Mouse (Mus musculus) cerebellum, adult (tissue): ENCODE measurements at regions not wholly inside any gene's neighbourhood (a gene's known extent, or its start where the extent isn't known, plus 50 kb on each side); places are given as distances from the start of the nearest gene placed in this dataset.
A peak's percentile ranks its signal among the peaks of the same experiment; 100 is the strongest.
"Not testable (repeated sequence)": the region's sequence is repeated elsewhere in the genome, so short reads cannot be mapped to it uniquely, and the experiment has no call there.

Source experiments
- ATAC-seq: cut with Nextera tagmentation; 2 replicates; pipeline ENCODE4 v1.9.2; 2017; ENCODE audit warnings: mild to moderate bottlenecking, moderate library complexity, mixed read lengths; ENCODE audit not compliant: insufficient number of reproducible peaks, low FRiP score, low TSS enrichment

DNA sequence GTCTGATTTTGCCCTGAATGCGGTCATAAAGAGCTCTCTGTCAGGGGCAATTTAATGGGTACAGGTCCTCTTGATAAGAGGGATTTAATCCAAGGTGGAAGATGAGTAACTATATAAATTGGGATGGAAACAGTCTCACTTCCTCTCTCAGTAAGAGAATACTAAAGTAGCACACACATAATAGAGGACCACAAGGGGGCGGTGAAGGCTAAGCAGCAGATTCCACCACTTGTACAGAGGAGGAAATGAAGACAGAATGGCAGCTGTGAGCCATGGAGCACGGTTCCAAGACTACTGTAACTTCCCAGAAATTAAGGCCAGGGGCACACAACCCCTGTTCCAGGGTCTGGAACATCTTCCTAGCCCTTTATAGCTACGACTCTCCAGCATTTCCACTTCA is 262.6 kb upstream of the Ywhaq start:
- ATAC-seq: not testable (repeated sequence)

DNA sequence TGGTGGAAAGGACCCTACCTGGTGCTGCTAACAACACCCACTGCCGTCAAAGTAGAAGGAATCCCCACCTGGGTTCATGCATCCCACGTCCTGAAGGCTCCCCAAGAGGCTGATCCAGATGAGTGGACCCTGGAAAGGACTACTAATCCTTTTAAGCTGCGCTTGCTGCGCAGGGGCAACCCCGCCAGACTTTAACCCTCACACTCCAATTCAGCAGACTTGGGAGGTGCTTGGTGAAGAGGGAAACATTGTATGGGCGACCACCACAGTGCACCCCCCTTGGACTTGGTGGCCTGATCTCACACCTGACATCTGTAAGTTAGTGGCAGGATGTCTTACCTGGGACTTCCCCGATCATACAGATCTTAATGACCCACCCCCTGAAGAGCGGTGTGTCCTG is 231.9 kb upstream of the Ywhaq start:
- not testable (repeated sequence) for ATAC-seq

DNA sequence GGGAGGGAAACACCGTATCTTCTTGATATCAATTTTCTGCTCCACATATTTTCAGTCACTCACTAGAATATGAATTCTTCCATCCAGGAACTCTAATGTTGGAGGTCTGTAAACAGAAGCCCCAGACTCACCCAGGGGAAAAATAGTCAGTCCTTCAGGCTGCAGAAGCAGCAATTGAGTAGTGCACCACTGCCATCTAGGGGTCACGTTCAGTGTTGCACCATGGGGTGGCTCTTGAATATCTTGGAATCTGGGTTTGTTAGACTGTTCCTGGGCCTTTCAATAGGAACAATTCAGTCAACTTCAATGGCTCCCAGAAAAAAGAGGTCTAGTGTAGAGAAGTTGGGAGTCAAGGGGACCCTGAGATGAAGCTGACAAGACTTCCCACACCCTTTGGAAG is 196.3 kb upstream of the Ywhaq start:
- not testable (repeated sequence) for ATAC-seq

DNA sequence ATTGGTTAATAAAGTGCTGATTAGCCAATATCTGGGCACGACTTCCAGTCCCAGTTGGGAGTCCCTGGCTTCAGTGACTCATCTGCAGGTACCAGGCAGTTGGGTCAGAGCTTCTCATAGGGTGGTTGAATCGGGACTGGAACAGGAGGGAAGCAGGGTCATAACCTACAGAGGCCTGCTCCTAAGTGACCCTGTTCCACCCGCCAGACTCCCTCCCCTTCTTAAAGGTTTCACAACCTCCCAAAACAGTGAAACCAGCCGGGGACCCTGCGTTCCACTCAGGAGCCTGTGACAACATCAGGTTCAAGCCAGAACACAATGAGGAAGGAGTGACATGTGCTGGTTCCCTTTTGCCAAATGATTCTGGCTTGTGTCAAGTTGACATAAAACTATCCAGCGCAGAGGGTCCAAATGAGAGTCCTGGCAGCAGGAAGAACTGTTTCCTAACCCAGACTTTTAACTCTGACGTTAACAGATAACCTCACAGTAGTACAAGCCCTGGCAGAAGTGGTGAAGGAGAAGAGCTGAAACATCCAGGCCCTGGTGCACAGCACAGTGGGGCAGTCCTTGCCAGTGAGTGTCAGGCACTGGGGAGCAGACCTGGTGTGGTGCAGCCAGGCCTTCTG is 151.1 kb upstream of the Ywhaq start:
- no peak for ATAC-seq

DNA sequence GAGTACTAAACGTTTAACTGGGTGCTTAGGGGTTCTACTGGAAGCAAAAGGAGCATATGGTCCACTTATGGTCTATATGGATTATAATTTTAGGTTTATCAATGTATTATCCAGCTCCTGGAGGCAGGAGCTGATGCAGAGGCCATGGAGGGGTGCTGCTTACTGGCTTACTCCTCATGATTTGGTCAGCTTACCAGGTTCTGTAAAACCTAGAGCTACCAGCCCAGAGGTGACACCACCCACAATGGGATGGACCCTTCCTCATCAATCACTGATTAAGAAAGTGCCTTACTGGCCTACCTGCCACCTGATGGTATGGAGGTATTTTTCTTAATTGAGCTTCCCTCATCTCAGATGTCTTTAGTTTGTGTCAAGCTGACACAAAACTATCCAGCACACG is 126.5 kb upstream of the Ywhaq start:
- not testable (repeated sequence) for ATAC-seq

DNA sequence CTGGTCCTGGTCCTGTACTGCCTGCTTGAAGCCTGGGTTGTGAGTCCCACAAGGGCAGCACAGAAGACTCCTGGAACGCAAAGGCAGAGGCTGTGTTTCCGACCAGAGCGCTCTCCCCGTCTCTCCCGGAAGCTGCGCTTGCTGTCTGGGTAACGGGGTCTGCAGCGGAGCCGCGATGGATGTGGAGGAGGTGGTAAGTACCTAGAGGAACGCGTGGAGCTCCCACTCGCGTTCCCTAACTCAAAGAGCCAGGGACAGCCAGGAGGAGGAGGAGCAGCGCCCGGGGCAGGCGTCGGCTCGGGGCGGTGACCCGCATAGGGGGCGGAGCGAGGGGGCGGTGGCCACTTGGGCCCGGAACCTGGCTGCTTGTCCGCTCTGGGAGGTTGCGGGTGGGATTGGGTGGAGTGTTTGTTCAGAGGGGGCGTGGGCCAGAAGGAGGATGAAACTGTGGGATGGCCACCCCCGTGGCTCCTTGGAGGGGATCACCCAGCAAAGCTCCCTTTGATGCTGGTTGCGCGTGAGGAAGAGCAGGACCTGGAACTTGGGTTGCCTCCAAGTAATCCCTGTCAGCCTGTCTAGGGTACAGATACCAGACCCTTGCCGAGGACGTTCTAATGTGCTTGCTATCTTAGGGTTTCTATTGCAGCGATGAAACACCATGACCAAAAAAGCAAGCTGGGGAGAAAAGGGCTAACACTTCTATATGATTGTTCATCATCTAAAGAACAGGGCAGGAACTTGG is 125.9 kb upstream of the Ywhaq start:
- ATAC-seq: peak; percentile 94

DNA sequence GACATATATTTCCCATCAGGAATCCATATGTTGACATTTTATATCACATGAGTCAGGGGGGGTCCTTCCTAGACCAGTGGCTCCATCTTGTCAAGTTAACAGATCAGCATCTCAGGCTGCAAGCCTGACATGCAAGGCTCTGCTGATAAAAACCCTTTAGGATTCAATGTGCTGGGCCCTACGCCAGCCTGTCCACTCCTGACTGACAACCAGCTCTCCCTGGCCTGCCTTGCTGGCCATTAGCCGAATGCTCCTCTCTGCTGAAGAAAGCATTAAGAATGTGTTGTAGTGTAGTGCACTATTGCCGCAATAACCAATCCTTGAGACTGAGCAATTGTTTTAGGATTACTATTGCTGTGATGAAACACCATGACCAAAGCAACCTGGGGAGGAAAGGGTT is 114.3 kb upstream of the Ywhaq start:
- ATAC-seq: no peak

DNA sequence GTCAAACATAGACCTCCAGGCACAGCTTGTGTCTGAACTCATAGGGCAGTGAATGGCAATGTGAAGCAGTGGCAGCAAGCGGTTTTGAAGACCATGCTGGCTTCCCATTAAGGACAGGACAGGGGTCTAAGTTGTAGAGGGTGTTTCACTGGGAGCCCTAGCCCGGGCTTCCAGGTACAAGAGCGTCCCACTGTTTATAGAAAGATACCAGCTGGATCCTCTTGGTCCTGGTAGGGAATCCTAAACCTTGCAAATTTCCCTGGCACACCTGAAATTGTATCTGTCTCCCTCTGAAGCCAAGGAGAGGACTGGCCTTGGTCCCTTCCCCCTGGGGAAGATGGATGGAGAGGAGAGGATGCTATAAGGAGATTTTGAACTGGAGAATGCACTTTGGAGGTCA is 111.9 kb upstream of the Ywhaq start:
- ATAC-seq: not testable (repeated sequence)

DNA sequence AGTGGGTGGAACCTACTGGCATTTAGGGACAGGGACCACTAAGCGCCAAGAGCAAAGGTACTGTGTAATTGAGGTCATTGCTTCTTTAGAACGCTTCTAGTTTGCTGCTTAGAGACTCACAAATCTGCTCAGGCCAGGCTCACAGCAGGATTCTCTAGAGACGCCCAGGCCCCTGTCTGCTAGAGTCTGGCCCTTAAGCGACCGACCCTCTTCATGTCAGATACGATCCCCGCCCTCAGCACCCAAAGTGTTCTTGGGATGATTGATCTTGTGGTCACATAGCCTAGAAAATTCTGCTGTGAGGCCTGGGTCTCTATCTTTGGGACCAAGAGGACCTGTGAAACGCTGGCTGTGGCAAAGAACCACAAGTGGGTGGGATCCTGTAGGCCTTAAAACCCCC is 109.9 kb upstream of the Ywhaq start:
- not testable (repeated sequence) for ATAC-seq

DNA sequence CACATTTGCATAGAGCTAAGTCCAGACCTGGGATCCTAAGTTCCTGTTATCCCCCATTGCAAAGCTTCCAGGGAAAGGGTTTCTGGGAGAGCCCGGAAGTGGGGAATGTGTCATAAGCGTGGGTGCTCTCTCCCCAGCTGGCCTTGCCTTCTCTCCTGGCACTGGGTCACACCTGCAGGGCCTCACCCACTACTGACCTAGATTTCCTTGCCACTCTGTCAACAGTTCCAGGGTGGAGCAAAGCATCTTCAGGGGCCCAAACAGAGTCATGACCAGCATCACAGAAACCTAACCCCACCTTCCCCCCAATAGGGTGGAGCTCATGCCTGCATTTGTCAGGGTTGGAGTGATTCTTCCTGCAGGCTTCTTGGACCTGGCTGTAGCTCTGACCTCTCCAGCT is 109.5 kb upstream of the Ywhaq start:
- ATAC-seq: not testable (repeated sequence)

DNA sequence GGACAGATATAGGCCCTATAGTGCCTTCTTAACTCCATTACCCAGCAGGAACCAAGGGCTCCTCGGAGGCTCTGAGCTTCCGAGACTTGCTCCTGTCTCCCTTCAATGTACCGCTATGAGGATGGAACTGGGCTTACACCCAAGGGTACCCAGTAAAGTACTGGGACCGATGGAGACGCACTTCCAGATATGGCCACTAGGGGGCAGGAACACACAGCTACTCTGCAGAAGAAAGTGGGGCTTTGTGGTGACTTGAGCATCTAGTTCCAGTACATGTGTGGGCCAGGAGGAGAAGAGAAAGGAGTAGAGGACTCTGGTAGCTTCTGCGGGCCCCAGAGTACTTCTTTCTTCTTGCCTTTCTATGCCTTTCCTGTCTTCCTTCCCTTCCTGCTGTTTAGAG is 108.1 kb upstream of the Ywhaq start:
- peak; percentile 72 for ATAC-seq

DNA sequence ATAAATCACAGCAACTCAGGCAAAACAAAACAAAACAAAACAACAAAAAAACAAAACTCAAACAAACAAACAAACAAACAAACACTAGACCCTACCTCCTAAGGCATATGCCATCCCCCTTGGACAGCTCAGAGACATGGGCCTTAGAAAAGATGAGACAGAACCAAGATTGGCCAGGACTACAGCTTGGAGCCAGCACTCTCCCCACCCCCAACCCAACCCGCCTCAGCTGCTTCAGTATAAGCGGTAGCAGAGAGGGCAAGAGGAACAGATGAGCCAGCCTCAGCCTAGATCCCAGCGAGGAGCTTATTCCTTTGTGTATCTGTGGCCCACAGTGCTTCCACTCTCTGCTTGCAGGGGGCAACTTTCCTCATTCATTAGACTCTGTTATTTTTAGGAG is 105.2 kb upstream of the Ywhaq start:
- no peak for ATAC-seq

DNA sequence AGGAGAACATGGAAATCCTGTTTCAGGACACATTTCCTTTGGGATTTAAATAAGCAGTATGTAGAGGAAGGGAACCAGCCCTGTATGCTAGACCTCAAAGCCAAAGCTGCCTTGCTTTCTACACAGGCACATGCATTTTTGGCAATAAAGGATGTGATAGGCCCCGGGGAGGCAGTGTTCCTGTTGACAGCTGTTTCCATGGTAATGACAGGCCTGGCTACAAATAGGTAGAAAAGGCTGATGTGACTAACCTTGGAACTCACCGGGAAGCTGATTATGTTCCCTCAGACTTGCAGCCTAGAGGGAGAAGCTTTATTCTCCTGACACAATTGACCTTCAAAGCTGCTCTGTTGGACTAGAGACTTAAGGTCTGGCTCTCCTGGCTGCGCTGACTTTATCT is 101.6 kb upstream of the Ywhaq start:
- ATAC-seq: no peak

DNA sequence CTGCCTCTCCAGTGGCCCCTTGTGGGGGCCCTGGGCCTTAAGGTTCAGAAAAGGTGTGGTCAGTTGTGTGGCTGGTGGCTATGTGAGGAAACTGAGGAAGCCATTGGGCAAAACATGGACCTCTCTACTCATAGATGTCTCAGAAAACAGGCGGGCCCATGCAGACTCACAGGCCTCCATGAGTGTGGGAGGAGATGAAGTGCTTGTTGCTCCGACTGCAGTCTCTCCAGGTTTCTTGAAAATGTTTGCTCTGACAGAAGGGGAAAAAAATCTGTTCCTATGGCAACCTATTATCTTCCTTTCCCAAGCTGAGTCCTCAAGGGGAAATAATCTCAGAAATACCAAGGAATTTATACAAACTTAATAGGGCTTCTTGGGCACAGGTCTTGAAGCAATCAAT is 95.3 kb upstream of the Ywhaq start:
- ATAC-seq: no peak

DNA sequence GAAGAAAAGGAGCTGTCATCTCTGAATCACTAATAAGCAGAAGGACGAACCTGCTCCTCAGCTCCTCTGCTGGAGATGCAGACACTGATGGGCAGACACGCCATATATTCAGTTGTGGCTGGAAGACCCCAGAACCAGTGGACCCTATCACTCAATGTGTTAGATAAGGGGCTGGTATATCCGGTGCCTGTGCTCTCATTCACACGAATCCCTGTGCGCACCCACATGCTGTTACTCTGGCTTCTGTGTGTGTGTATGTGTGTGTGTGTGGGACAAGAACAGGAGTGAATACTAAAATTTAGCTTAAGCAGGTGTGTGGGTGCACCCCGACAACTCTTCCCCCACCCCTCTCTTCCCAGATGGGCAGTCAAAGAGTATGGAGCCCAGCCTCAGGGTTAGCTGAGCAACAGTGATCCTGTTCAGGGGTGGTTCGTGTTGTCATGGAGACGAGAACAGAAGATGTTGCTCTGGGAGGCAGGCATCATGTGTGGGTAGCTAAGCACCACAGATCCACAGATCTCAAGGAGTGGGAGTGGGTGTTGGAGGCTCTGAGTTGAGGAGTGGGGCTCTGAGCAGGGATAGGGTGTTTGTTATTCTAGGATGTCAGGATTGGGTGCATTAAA is 93.7 kb upstream of the Ywhaq start:
- ATAC-seq: no peak

DNA sequence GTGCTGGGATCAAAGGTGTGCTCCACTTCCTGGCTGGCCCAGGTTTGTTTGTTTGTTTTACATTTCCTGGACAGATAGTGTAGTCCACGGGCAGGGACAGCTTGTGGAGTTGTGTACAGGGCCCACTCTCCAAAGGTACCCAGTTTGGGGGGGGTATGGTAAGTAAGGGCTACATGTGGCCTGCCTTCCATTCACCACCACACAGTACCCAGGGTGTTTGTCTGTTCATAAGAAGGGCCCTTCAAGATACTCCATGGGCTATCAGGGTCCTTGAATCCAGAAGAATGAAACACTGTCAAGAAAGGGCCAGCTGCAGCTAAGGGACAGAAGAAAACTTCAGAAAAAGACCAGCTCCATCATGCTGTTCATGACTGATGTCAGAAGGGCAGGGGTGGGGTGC is 89.6 kb upstream of the Ywhaq start:
- ATAC-seq: no peak

DNA sequence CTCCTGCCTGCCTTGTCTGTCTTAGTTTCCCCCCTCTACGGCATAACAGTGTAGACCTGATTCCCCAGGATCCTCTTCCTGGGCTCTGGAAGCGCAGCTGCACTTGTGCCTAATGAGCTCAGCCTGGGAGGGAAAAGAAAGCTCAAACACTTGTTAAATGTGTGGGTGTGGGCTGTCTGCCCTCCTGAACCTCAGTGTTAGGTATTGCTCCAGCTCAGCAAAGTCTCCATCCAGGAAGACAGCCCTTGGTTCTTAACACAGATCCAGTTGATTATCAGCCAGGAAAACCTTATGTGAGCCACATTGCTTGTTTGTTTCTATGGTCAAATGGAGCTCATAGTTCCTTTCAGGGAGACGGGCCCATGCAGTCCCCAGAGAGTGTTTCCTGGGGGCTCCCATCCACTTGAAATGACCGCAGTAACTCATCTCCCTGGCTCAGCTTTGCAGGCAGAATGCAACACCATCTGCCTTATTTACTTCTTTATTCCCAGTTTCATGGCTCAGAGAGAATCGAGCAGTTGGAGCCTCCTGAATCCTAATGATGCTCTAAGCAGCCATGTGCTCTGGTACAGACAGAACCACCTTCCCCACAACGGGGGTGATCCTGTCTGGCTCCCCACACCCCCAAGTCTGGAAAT is 88.4 kb upstream of the Ywhaq start:
- ATAC-seq: peak; percentile 53

DNA sequence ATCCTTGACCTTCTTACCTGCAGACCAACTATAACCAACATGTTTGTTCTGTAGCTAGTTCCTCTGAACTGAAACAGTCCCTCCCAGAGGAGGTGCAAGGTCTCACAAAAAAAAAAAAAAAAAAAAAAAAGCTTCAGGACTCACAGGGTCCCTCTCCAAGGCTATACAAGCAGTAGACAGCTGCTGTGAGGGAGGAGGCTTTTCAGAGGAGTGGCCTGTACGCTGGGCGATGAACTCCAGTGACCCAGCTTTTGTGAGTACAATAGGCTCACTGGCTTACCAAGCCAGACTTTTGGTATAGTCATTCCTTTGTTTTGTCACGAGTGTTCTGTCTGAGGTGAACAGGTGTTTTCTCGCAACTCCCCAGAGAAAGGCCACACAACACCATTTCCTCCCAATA is 85.8 kb upstream of the Ywhaq start:
- ATAC-seq: no peak

DNA sequence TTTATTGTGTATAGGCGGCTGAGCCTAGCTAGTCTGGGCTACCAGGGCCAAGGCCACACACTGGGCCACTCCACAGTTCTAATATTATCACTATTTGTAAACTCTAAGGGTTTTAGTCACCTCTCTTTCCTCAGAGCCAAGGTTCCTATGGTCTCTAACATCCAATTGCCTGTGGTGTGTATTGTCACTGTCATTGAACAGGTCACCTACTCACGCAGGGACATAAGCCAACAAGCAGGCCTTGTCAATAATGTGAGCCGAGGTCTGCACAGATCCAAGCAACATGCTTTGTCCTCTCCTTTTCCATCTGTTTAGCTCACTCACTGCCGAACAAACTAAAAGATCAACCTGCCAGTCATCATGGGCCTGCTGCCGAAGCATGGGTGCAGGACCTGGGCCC is 79.5 kb upstream of the Ywhaq start:
- ATAC-seq: no peak

DNA sequence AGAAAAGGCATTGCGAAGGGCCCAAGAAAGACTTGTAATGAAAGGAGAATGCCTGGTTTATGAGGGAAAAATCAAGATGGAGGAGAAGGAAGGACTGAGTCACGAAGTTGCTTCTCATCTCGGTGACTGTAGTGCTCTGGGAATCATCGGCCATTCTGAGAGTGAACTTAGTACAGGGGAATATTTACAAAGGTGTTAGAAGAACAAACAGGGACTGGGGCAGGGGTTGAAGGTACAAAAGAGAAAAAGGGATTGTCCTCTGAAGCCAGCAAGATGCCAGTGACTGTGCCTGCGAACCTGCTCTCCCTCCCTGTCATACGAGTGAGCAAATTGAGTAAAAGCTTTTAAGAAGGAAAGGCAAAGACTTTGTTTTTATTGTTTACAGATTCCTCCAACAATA is 78.1 kb upstream of the Ywhaq start:
- no peak for ATAC-seq

DNA sequence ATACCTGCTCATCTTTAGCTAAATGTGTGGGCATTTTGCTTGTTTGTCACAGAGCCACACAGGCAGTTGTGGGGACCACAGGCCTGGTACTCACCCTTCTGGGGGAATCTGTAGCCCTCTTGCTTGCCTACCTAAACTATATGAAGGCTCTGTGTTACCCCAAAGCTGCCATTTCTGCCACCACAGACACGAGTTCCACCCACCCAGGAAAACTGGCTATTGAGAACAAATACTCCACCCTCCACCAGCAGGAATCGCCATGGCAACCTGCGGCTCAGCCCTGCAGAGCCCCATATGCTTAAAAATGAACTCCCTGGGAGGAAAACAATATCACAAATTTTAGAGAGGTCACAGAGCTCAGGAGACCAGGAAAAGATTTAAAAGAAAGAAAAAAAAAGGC is 76.0 kb upstream of the Ywhaq start:
- ATAC-seq: no peak
